Mouse (Mus musculus): ENCODE results near the gene Ssr1.

The Ssr1 gene

GRCm38 (mm10) chr13:37980346-37980745, 13.7 kb downstream of the Ssr1 start:
- no peak for DNase-seq (ENCODE audit: low spot score)

GRCm38 (mm10) chr13:37979506-37979905, 14.5 kb downstream of the Ssr1 start:
- DNase-seq (ENCODE audit: low spot score): no peak

GRCm38 (mm10) chr13:37974731-37975130, 19.3 kb downstream of the Ssr1 start:
- no peak for DNase-seq (ENCODE audit: low spot score)

DNA sequence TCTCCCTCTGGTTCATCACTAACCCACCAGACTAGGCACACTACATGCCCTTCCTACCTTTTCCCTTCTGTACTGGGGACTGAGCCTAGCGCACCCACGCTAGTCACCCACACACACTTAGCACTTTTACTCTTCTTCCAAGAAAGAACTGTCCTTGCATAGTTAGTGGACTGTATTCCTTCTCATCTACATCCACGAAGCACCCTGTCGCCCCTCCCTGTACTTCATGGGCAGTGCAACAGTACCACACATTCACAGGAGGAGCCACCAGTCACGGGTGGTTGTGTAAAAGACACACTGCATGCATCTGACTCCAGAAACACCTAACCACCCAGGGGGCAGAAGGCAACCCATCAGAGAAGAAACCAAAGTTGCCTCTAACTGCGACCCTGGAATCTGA, 20.0 kb downstream of the Ssr1 start:
- no peak for DNase-seq (ENCODE audit: low spot score)

DNA sequence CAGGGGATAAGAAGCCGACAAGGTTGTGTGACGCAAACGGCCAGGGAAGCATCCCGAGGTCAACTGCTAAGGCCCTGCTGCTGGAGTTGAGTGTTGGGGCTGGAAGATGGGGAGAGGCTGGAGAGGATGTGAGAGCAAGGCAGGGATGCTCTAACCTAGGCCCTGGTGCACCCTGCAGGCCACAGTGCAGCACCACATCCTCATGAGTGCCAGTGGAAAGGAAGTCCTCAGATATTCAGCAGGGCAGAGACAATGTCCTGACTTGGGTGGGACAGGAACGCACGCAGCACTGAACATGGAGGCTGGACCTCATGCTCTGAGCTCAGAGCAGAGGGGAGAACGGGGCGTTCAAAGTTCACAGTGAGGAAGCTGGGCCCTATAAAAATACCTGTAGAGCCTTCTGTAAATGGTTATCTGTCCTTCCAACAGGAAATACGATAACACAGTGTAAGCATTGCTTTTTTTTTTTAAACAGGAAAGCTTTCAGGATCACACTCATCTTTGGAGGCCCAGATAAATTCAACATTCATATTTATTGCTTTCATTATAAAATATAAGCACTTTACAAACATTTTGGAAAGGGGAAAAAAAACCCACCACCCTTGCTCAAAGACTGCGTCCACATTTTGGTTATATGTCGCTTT, 23.0 kb downstream of the Ssr1 start:
- no peak for DNase-seq (ENCODE audit: low spot score)

GRCm38 (mm10) chr13:37969988-37970387, 24.0 kb downstream of the Ssr1 start:
- no peak for DNase-seq (ENCODE audit: low spot score)

- peak; percentile 73 for DNase-seq (ENCODE audit: low spot score)
Measured at GRCm38 (mm10) chr13:37969337-37969736, 24.7 kb downstream of the Ssr1 start.

DNA sequence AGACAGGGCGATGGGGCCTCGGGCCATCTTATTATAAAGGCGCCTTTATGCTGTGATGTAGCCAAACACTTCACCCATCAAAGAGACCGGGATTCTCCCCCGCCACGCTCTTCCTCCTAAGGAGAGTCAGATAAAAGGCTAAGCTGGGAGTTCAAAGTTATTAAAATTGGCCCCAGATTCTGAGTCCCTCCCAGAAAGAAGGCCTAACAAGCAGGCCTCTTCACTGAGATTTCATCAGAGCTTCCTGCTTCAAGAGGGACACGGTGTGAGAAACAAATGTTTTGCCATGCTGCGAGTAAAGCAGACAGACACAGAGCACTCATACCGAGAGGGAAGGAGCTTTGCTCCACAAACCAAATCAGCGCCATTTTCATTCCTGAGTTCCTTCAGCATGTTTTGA, 26.5 kb downstream of the Ssr1 start:
- no peak for DNase-seq (ENCODE audit: low spot score)

- no peak for DNase-seq (ENCODE audit: low spot score)
Measured at GRCm38 (mm10) chr13:37967052-37967437, 27.0 kb downstream of the Ssr1 start.

DNA sequence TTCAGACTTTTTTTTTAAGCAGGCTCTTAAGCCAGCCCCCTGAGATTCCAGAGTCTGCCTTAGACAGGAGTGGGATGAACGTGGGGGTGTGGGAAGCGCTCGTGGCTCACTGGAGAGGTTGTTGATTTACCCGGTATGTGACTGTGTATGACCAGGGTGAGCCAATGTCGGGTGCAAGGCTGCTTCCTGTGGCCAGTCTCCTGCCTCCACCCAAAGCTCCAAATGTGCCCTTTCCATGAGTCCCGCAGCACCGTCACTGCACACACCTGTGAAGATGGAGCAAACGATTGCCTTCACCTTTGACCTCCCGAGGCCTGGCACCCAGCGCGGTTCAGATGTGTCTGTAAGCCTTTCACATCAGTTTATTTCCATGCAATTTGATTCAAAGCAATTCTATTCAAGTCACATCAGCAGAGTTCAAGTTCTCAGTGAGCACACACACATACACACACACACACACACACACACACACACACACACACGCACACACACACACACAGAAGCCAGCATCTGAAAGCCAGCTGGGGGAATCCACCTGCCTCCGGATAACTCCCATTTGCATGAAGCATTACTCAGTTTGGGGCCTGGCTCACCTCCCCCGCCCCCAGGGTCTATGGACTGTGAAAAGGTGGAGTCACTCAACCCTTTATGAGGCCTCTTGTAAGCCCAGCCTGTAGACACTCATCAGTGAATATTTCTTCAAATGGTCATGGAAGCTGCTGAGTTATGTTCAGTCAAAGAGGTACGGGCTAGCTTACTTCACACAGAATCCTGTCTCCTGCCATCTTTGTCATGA, 27.6 kb downstream of the Ssr1 start:
- DNase-seq (ENCODE audit: low spot score): no peak

DNA sequence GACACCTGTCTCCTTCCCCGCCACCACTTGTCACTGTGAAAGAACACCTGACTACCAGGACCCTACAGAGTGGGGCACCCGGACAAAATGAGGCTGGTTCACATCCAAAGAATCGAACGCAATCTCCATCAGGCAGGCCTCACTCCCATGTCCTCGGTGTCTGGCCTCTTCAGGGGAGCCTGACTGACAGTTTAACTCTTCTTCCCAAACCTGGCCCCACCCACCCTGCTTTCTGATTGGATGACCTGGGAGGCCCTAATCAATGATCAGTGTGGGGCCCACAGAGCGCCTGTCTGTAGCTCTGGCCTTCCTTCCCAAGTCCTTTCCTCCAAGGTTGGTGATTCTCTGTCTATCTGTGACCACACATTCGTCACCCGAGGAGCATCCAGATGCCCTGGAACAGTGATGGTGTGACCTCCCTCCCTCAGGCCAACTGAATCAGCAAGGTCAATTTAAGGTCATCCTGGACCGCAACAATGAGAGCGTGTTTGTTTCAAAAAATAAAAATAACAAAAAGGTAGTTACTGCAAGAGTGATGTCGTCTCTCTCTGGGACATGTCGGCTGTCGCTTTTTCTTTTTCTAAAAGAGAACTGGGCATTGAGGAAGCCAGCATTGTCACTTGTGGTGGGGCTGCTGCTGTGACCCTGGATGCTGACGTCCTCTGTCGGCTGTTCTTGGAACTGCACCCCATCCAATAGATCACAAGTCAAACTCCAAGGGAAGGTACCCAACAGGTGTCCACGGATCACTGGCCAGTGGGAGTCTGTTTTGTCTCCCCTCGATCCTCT, 28.7 kb downstream of the Ssr1 start:
- DNase-seq (ENCODE audit: low spot score): no peak

DNA sequence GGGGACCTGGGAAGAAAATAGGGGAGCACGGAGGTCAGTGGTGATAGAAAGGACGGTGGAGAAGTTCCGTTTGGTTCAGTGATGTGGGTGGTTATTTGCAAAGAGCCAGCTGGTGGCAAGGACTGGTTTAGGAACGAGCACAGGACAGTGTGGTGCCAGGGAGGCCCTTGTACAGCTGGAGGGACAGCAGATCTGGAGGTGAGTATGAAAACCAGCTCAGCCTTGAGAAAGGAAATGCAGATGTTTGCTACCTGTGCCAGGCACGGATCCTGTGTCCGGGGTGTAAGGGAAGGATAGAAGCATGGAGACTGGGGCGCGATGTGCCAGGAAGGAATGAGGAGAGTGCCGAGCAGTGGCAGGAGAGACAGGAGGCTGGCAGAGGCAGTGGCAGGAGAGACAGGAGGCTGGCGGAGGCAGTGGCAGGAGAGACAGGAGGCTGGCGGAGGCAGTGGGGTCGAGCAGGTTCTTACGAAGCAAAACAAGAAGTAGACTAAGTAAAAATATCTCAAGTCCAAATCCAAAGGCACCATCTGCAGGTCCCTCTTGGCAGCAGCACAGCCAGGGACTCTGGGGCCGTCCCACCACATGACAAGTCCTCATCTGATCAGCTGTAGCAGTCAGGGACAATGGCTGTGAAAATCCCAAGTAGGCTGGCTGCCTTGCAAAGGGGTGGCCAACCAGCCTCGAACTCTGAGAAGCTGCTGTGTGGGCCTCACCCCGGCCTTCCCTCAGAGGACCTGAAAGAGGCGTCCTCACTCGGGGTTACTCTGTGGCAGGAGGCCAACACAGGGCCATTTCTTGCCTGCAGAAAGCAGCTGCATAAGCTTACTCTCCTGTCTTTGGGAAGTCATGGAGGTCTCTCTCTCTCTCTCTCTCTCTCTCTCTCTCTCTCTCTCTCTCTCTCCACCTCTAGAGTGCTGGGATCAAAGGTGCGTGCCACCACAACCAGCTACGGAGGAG, 29.6 kb downstream of the Ssr1 start:
- no peak for DNase-seq (ENCODE audit: low spot score)

GRCm38 (mm10) chr13:37963354-37964007, 30.5 kb downstream of the Ssr1 start:
- DNase-seq (ENCODE audit: low spot score): peak; percentile 68

GRCm38 (mm10) chr13:37962541-37962940, 31.5 kb downstream of the Ssr1 start:
- no peak for DNase-seq (ENCODE audit: low spot score)

GRCm38 (mm10) chr13:37959936-37960335, 34.1 kb downstream of the Ssr1 start:
- no peak for DNase-seq (ENCODE audit: low spot score)

DNA sequence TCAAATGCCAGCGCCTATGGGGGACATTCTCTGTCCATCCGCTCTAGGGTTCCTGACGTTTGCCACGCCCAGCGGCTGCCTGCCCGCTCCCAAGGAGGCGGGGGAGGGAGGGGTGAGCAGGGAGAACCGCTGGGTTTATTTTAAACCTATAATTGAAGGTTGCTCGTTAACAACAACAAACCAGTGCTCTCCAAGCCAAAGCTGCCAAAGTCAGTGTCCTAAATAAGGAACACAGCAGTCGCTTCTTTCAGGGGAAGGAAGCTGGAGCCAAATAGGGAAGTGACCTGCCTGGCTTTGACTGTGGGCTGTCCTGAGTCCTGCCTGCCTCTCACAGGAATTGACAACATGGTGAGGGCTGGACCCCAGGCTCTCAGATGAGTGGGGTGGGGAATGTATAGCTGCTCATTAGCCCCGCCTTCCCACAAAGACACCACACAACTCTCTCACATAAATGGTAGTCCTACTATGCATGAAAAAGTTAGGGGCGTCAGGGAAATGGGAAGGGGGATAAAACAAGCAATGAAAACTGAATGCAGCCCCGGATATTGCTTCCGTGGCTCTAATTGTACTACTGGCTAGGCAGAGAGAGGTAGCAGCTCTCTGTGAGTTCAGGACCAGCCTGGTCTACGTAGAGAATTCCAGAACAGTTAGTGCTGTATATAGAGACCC, 34.6 kb downstream of the Ssr1 start:
- no peak for DNase-seq (ENCODE audit: low spot score)

GRCm38 (mm10) chr13:37958498-37959238, 35.3 kb downstream of the Ssr1 start:
- no peak for DNase-seq (ENCODE audit: low spot score)

DNA sequence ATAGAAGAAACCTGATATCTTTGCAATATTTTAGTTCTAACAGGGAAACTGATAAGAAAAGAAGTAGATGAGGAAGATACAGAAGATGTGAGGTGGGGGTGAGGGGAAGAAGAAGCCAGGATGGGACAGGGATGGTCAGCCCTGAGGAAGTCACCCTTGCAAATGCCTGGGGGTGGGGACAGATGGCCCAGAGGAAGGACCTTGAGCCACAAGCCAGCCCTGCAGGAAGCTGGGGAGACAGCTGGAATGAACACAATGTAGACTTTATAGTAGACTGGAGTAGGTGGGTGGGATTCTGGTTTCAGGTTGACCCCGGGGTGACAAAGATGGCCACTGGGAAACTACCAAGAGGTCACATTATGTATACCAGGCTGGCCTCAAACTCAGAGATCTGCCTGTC, 39.7 kb downstream of the Ssr1 start:
- DNase-seq (ENCODE audit: low spot score): no peak

DNA sequence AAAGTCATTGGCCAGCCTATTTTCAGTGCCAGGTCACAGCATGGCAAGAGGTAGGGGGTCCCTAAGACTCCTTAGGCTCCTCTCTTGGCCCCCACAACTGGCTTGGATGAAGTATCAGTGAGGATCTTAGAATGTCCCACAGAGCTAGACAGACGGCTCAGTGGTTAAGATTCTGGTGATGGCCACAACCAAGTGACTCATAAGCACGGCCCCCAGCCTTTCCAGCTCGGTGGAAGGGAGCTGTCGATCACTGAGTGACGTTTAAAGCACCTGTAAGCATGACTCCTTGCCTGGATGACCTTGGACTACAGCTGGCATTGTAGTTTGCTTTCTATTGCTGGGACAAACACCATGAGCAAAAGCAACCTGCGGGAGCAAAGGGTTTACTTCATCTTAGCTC, 41.0 kb downstream of the Ssr1 start:
- no peak for DNase-seq (ENCODE audit: low spot score)

GRCm38 (mm10) chr13:37946734-37947133, 47.3 kb downstream of the Ssr1 start:
- peak; percentile 65 for DNase-seq (ENCODE audit: low spot score)
